Mouse (Mus musculus): Measurements from ENCODE around the gene 1700024P04Rik. TPM values are rescaled to one million over a fixed set of nuclear protein-coding genes. Genes with fewer than 3 reads are reported as not detected.

The 1700024P04Rik gene
- polyA plus RNA-seq, 3 experiments from 2014 or later = not detected

DNA sequence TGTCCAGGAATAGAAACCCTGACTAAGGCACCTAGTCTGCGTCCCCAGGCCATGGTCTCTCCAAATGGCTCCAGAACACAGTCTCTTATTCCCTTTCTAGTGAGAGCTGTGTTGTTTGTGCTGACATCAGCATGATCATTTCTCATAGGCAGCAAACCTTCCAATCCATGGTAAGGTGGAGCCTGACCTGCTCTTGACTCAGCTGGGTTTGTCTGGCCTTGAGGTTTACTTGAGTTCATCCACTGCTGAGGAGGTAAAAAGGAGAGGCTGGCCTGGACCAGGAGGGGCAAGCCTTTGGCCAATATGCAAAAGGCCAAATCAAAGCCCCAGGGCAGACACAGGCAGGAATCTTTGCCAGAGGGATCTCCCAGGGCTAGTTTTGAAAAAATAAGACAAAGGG is 20.8 kb downstream of the 1700024P04Rik start:
- no peak for ATAC-seq

DNA sequence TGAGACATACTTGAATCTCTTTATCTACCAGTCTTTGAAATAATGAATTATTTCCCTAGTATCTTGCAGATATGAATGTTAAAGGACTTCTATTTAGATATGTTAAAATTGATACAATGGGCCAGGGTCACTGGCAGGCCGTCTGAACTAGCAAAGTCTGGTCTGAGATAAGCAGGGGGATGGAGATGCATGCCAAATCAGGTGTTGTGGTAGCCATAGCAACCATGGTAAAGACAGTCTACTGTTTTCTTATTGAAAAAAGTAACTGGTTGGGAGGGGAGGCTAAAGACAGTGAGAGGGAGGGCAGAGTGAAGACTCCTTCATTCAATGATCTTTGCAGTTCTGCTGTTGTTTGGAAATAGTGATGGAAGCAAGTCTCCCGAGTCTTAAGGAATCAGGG is 26.2 kb downstream of the 1700024P04Rik start:
- ATAC-seq = no peak

DNA sequence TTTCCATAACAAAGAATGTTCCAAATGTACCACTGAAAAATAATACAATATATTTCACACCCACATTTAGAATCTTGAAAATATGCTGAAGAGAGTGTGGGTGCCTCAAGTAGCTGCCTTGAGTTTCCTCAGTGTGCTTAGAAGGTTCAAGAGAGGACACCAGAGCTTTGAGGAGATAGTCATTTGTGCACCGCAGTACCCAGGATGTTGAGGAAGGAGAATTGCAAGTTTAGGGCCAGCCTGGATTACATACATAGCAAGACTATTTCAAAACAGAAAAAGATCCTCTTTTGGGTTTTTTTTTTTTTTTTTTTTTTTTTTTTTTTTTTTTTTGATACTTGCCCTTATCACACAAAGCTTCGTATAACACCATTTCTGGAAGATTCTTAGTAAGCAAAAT is 28.2 kb downstream of the 1700024P04Rik start:
- no peak for ATAC-seq

DNA sequence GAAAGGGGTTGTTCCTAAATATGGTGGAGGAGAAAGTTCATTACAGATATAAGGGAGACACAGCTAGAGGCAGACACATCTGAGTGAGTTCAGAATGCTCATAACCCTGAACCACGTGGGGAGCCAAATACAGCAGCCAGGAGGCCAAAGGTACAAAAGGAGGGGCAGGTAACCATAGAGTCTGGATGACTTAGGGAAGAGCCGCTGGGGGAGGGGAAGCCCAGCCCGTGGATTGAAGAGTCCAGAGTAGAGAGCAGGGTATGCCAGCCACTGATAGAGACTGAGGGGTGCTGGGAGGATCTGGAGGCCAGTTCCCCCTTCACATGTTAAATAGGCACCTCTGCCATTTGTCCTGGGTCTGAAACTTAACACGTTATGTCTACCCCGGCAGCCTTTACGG is 28.7 kb downstream of the 1700024P04Rik start:
- no peak for ATAC-seq

DNA sequence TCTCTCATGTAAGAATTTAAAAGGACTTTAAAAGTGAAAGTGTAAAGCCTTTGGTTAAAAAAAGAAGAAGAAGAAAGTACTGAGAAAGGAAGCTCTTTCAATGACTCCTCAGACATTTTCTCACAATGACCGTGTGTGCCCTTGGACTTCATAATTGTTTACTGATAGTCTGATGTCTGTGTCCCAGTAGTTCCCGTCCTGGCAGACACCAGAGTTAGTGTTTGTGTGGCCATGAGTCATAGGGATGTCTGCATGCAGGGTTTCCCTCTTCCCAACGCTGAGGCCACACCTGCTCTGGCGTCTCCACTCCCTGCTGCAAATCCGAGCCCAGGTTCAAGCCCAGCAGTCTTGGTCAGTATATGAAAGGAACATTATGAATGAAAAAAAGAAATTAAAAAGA is 29.1 kb downstream of the 1700024P04Rik start:
- ATAC-seq = no peak

DNA sequence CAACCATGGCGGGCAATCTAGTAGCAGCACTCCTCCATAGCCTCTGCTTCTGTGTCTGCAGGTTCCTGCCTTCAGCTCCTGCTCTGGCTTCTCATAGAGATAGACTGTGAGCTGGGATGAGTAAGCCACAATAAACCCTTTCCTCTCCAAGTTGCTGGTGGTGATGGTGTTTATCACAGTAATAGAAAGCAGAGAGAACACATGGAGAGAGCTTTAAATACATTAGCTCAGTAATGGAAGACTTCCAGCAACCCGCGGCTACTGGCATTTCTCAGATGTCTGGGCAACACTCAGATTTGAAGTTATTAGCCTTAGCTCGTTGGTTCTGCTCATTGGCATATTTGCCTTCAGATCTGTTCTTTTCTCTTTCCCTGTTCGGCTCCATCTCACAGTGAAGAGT is 30.5 kb downstream of the 1700024P04Rik start:
- ATAC-seq = no peak

DNA sequence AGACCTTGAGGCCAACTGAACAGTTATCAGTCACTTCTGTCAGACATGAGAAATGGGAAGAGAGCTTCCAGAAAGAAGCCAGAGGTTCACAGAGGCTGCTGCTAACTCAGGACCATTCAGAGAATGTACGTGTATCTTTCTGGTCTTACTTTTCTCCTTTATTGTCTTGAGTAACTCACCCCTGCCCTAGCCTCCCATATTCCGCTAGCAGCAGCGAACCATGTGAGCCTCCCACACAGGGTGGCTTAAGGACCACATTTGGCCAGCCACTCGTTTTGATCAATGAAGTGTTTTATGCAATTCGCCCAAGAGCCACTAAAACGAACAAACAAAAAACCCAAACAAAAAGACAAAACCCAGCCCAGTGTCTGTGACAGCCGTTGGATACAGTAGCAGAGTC is 32.4 kb downstream of the 1700024P04Rik start:
- ATAC-seq = no peak

DNA sequence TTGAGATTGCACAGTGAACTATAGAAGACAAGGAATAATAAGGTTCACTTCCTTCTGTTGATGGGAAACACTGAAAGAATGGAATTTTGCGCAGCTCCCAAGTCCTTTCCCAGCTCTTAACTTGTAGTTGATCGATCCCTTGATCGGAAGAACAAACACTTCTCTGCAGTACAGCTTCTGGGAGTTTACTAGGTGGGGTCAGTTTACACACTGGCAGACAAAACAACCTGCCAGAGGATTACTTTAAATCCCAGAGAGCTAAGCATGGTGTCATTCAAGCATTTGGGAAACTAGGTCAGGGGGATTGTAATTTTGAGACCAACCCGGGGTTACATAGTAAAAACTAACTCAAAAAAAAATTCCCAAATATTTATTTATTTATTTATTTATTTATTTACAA is 36.2 kb downstream of the 1700024P04Rik start:
- no peak for ATAC-seq

DNA sequence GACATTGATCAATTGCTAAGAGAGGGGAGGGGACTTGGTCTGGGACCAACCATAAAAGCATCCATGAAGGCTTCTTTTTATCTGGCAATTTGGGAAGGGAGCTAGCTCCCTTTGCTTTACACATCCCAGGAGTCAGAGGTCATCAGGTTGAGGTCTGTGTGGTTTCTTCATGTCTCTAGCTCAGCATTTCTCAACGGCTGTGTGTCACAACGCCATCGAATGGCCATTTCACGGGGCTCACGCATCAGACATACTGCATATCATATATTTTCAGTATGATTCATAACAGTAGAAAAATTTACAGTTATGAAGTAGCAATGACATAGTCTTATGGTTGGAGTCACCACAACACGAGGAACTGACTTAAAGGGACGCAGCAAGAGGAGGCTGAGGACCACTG is 37.9 kb downstream of the 1700024P04Rik start:
- no peak for ATAC-seq

DNA sequence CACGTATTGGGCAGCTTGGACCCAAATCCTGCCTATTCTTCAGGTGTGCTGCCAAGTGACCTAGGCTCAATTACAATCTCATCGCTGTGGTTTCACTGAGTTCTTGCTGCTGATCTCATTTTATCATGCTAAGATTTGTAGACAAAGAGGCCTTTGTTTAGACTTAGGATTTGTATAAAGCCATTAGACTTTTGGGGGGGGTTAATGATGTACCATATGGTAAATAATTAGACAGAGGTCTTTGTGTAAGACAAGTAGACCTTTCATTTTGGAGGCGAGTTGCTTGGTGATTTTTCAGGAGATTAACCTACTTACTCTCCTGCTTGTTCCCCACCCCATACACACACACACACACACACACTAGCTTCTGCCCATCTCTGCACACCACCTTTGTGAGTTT is 38.5 kb downstream of the 1700024P04Rik start:
- no peak for ATAC-seq

DNA sequence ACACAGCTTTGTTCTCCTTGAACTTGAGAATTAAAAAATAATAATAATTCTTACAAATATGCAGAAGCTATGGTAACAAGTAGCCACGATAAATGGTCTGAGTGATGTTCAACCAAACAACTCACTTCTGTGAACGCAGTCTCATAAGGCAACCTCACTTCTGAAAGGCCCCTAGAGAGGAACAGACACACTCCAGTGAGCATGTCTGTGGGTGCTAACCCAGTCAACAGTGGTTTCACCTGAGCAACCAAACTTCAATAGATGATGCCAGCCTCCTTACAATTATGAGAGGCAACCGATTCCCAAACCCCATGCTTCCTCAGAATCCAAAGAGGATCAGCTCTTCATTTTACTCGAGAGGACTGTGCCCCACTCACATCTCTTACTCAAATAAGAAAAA is 39.0 kb downstream of the 1700024P04Rik start:
- ATAC-seq = no peak

DNA sequence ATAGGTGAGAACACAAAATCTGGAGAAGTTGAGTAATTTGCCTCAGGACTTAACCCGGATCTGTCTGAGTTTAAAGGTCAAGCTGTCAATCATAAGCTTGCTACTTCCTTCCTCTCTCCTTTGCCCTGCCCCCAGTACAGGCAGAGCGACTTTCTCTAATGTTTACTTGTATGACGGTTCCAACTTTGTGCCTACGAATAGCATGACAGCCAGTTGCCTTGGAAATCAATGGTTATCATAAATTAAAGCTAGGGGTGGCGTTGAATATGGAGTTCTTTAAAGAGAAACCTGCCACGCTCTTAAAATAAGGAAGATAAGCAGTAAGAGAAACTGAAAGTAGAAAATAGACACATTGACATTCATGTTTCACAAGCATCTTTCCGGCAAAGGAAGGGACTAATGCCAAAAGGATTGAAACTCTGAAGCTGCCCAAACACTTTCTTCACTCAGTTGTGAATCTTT is 39.7 kb downstream of the 1700024P04Rik start:
- peak; percentile 94 for ATAC-seq

DNA sequence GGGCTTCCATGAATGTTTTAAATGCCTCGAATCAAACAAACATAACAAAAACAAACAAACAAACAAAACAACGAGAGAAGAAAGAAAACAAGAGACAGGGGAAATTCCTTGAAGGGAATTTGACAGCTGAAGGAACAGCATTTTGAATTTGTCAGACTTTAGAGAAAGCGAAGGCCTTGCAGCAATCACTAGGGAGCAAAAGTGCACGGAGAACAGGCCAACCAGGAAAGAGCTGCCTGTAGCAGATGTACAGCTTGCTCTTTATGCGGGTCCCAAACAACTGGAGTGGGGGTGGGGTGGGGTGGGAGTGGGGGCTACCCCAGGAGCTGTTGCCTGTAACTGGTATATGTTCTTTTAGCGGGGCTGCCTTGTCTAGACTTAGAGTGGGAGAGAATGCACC is 42.0 kb downstream of the 1700024P04Rik start:
- no peak for ATAC-seq

DNA sequence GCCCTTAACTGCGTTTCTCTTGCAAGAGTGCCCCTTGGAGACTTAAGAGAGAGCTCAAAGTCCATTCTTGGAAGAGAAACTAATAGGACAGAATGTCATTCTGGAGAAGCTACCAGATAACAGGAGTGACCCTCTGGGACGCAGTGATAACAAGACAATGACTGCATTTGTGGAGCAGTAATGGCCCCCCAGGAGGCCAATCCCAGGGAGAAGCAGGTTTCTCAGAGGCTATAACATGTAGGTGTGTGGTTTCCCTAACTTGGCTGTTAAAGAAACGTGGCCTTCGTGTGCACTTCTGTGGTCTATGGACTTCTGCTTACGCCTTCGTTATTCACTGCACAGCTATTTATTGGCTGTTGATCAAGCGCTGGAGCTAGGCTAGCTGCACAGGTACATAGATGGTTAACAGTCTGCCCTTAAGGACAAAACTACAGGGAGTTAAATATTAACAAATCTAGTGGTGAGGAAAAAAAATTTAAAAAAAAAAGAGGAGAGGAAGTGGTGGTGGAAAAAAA is 42.5 kb downstream of the 1700024P04Rik start:
- no peak for ATAC-seq

DNA sequence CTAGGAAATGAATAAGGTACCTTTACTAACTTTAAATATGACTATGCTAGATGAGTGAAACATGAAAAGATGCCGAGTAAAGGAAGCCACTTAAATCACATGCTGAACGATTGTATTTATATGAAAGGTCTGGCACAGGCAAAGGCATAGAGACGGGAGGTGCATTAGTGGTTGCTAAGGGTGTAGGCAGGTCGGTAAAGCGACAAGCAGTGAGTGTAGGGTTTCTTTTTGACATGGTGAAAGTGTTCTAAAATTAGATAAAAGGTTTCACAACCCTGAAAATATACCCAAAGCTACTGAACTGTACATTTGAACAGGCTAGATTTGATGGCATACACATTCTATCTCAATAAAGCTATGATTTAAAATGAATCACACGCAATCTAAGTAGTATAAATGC is 47.3 kb downstream of the 1700024P04Rik start:
- ATAC-seq = peak; percentile 43

Other genes starting within 250 kb of the 1700024P04Rik start
- 10 to 100 TPM; 45.5 to 53.7 (median 47.8) TPM for gene Fcho2, start 169.1 kb downstream of the 1700024P04Rik start, polyA plus RNA-seq (2017; shearing (Covaris generic))
- 10 to 100 TPM; 24.5 to 35.9 (median 35.5) TPM for gene Tnpo1, start 58.2 kb downstream of the 1700024P04Rik start, polyA plus RNA-seq (2017; shearing (Covaris generic))
- gene Zfp366, start 200.3 kb upstream of the 1700024P04Rik start, polyA plus RNA-seq (2017; shearing (Covaris generic)) = under 1 TPM in 1 of 3 experiments, not detected in 2; 0.20 TPM